Mouse (Mus musculus) gastrocnemius, postnatal 25 days (tissue): ENCODE measurements around the gene 1700012A03Rik. TPM values are rescaled to one million over a fixed set of nuclear protein-coding genes. Genes with fewer than 3 reads are reported as not detected.

Experiments used
- DNase-seq: peaks from one replicate; pipeline ENCODE4 v3.0.0; 2022
- long read RNA-seq, 2 experiments: library from polyadenylated mRNA; stranded (forward); transcript quantifications; one replicate each; pipeline ENCODE4 v2.0.0; 2021
- total RNA-seq, 2 experiments: library from RNA; stranded (reverse); gene quantifications; 1 replicate in 1 of 2; 2 replicates in 1 of 2; pipeline ENCODE4 v1.2.3; 2021

1700012A03Rik gene
- not detected for total RNA-seq
- long read RNA-seq, experiment 1 = 0 reads
- long read RNA-seq, experiment 2 = 0 reads

DNA sequence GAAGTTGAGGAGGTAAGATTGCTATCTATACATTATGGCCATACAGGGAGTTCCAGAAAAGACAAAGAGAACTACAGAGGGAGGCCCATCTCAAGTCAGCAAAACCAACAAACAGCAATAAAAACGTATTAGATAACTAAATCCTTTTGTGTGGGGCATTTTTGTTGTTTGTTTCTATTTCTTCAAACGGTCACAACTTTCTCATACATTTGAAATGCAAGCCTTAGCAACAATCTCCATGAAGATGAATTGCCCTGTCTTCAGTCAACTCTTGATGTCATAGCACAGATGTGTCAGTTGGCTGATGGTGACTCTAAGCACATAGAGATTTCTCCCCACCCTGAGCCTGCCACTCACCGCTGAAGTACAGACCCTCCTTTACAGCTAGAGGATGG lies at the start of gene 1700012A03Rik:
1700012A03Rik (plus strand) TSS at position 296 of the 395 bp plus-strand sequence.
- no peak for DNase-seq

DNA sequence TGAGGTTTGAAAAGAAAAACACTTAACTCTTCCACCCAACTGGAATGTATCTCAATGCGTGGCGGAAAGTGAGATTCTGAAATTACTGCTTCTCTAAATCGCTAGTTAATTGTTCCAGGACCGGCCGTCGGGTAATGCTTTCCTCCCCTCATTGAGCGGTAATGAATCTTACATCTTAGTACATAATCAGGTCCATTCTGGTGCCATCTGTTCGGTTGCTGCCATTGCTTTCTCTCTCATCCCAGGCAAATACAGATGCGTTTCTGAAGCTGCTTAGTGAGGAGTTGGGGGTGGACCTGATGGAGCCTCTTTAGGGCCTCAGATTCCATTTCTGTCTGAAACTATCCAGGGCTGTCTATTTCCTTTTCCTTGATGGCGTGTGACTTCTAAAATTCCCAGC lies 45.8 kb upstream of the 1700012A03Rik start:
- DNase-seq = no peak

DNA sequence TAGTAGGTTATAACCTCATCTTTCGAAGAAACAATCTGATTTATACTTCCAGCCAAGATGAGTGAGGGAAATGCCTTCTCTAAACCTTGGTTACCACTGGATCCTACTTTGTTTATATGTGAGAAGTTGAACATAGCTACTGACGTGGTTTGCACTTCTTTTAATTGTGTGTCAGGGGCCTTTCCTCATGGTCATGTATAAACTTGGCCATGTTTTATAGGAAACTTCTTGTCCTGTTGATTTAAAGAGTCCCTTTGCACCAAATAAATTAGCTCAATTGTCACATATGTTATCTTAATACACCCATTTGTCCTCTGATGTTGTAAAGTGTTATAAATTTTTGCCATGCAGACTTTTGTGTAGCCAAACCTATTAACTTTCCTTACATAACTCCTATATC lies 44.1 kb upstream of the 1700012A03Rik start:
- no peak for DNase-seq

DNA sequence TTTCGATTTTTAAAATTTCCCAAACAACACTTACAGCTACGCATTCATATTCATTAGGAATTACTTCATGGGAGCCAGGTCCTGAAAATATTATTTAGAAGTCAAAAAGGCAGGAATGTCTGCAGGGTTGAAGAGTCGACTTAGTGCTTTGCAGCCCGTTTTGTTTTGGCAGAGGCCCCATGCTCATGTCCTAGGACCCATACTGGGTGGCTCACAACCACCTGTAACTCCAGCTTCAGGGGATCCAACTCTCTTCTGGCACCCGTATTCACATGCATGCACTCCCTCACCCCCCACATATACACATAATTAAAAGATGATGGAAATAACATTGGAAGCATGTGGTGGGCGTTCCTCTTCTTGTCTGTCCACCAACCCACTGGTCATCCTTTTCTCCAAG lies 43.7 kb upstream of the 1700012A03Rik start:
- DNase-seq = no peak

DNA sequence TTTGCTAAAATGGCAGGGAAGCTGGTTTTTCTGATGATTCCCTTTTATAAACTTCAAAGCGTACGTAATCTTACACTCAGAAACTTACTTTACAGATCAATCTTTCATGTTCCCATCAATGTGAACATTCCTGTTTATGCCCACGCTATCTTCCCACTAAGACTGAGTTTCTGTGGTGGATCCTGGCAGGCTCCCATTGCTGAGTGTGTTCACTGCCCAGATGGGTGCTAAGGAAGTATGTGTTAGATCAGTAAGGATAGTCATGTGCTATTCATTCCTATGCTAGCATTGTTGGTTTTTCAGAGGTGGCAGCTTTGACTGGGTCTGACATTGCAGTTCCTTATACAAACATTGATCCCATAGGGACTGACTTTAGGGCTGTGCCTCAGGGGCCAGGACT lies 42.7 kb upstream of the 1700012A03Rik start:
- DNase-seq = no peak

DNA sequence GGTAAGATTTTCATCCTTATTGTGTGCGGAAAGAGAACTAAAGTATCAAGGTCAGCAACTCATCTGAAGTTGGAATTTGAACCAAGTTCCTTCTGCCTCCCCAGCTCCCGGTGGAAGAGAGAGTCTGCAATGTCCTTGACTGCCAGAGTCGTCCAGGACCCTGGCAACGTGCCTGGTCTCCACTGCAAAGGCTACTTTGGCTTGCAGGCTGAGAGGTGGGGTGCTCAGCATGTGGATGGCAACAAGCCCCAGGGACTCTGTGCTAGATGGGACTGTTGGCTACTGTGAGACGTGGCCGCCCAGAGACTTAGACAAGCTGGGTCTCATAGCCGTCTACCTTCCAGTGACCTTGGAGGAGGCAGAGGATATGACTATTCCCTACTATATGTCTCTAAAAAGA lies 33.2 kb upstream of the 1700012A03Rik start:
- no peak for DNase-seq

DNA sequence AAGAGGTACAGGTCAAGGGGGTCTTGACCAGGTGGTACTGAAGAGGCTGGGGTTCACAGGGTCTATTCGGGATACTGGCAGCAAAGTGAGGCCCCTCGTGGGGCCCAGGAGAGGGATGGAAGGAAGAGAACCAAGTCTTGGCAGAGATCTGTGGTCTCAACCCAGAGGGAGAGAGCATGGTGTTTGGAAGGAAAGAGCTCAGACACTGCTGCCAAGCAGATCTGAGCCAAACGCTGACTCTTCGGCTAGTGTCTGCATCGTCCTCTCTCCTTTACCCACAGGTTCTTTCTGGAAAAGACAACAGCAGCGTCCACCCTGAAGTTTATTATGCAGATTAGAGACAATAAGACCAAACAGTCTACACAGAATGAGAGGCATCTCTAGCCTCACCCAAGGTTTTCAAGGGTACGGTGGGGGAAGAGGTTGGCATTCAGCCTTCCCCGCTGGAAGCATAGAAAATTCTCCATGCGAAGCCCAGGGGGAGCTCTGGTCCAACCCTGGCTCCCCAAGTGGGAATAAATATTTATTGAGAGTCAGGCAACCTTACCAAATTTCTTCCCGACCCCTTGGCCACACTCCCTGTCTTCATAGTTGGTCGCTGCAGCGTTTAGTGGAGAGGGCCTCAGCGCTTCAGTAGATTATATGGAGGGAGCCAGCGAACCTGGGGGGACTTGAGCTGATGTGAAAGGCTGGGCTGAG lies 32.5 kb upstream of the 1700012A03Rik start:
- peak; percentile 20 for DNase-seq

DNA sequence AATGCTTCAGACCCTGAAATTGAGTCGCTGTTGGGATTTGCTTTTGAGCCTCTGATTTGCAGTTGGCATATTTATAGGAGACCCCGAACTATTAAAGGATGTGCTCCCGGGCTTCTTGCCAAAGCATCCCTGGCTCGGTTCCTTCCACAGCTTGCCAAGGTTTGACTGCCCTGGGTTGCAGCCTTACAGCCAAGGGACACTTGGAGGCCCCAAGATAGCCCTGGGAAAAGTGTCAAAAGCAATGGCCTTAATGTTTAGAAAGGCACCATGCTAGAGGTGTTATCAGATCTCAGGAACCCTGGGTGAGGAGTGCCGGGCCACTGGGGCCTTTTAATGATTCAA lies 32.0 kb upstream of the 1700012A03Rik start:
- peak; percentile 27 for DNase-seq

DNA sequence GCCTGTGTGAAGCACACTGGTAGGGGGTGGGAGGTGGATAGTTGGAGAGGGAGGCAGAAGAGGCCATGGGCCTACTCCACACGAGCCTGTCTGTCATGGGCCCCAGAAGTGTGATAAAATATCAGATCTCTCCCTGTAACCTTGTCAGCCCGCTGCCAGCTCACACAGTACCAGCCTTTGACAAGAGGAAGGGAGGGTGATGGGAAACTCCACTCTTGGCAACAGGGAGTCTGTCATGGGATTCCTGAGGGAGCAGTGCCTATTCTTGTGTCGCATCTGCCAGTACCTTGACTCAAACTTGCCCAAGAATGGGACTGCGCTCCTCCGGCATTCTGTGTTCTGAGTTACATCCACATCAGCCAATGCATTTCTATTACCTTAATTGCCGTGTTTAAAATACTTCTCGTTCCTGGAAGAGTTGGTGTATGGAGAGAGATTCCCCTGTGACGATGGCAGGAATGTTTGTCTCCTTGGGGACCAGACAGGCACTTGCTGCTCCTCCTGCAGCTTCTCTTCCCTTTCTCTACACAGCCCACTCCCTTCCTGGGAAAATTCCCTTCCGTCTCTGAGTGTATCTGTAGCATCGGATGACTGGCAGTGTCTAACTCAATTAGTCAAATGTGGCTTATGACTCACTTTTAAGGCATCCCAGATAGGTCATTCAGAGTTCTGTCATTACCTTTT lies 28.1 kb upstream of the 1700012A03Rik start:
- DNase-seq = no peak

DNA sequence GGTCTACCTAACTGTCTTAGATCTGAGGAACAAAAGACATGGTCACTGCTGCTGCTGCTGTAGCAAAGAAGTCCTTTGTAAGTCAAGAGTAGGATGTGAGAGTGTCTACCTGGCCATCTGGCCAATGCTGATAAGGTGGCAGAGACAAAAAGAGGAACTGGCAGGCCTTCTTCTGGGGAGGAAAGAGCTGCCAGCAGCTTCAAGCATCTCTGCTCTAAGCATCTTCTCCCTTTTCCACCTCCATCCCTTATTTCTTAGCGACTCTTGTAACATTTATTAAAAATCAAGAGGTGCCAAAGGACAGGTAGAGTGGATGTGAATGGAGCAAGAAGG lies 27.5 kb upstream of the 1700012A03Rik start:
- no peak for DNase-seq

DNA sequence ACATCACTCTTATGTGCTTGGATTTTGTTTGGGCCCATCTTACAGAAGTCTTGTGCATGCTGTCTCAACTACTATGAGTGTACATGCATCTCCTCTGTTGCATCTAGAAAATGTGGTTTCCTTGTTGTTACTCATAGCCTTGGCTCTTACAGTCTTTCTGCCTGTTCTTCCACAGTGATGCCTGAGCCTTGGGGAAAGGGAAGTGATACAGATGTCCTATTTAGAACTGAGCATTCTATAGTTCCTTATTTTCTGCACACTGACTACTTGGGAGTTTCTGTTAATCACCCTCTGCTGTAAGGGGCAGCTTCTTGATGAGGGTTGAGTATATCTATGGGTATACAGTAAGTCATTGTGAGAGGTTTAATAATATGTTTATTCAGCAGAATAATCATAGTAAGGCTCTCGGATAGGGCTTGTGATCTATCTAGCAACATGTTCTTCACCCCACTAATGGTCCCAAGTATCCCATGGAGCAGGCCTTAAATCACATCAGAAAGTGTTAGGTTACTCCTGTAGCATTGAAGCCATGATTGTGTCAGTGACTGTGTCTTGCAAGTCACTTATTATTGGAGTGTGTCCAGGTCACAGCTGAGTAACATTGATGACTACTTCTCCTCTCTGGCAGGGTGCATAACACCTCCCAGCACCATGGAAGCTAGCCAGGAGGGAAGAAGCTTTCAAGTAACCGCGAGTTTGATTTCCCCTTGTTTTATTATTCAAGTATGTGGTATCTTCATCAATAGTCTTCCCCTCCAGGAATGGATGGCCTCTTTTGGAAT lies 21.6 kb upstream of the 1700012A03Rik start:
- no peak for DNase-seq

DNA sequence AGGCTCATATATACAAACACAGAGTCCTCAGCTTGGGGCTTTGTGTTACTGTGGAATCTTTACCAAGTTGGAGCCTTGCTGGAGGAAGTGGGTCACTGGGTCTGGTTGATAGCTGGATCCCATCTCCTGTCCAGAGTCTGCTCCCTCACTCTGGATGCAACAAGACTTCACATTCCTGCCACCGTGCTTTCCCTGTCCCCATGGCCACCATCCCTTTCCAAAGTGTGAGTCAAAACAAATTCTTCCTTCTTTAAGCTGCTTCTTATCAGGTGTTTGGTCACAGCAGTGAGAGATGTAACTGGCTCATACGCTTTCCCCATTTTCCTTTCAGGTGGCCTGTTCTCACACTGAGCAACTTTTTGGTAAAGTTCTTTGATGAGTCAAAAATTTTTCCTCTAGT lies 15.8 kb upstream of the 1700012A03Rik start:
- no peak for DNase-seq

DNA sequence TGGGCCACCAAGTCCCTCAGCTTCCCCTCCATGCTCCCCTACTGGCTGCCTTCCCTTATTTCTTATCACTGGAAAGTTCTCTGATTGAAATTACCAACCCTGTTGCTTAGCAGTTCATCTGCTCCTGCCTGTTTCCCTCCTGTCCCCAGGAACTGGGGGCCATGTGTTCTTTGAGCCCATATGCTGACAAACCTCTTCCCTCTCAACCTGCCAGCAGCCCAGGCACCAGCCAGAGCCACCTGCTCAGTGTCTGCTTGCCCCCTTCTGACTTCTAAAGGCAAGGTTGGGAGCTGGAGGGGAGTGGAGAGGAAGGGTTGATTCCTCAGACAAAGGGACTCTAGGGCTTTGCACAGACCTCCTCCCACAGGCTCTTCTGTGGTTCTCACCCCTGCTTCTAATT lies 4.7 kb upstream of the 1700012A03Rik start:
- DNase-seq = no peak

DNA sequence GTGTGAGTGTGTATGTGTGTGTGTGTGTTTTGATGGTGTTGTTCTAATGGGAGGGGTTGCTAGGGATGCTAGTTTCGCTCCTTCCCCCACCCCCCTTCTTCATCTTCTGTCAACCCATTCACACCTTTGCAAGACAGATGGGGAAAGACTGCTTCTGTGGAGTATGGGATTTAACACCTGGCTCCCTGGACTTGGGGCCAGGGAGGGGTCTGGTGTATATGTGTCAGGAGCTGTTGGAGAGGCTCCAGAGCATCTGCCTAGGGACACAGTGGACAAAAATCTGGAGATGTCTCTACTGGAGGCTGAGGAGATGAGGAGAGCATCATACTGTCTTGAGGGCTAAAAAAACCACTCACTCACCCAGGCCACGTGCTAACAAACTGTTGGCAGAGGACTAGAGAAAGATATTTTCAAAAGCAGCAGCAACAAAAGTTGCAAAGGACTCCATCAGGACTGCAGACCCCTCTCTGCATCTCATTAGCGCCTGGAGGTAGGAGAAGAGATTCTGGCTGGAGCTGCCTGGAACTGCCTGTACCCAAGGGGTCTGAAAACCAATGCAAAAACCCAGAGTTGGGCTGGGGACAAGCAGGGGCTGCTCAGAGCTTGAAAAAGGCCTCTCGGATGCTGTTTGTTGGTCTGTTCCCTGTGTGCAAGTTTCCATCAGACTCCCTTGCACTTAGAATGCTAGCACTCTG lies 643 bp upstream of the 1700012A03Rik start:
- DNase-seq = no peak

DNA sequence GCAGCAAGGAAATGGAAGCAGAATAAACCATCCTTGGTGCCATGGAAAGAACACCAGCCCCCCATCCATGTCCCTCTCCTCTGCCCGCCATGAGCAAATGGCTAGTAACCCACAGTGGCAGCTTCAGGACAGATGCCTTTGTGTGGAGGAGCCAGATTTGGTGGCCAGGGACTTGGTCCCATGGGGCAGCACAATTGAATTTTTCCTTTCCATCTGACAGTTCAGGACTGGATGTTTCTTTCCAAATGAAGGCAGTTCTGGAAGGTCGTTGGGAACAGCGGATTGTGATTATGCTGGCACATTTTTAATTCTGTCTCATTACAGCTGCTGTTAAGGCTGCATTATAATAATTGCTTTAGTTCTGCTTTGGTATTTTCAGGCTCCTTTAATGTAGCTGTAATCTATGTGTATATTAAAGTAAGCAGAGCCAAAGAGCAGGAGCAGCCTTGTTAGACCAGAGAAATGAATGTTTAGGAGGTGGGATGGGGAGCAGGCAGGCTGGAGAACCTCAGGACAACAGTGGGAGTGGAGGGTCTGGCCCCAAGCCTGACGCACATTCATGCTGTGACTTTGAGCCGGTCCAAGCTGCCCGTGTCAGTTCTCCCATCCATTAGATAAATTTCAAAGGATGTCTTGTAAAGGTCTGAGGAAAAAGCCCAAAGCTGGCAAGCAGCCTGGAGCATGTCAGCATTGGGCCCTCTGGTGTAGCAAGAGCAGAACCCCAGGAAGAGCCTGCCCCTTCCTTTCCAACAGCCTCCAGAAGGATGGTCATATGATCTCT lies 2.3 kb downstream of the 1700012A03Rik start:
- no peak for DNase-seq

DNA sequence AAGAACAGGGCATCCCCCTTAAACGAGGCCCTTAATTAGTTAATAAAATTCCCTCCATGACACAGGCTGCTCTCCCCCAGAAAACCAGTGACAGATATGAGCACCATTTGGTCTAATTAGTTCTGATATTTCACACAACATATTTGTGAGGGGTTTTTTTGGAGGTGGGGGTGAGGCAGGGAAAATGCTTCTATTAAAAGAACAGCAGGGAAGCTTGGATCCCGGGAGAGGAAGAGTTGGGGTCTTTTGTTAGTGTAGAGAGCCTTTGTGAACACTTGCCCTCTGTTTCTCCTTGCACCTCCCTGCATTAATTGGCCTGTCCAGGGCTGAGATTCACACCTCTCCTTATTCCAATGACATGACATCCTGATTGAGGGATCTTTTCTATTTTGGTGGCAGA lies 6.5 kb downstream of the 1700012A03Rik start:
- no peak for DNase-seq

DNA sequence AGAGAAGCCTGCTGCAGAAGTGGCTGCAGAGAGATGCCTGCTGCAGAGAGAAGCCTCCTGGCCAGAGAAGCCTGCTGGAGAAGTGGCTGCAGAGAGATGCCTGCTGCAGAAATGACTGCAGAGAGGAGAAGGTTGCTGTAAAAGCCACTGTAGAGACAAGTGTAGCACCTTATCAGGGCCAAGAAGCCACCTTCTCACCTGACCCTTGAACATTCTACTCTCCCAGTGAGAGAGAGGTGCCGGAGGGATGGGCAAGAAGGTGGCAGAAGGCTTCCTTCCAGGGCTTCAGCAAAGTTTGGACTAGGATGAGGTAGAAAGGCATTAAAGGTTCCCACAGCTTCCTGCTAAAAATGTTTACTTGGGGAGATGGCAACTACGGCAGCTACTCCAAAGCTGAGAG lies 8.5 kb downstream of the 1700012A03Rik start:
- DNase-seq = no peak

DNA sequence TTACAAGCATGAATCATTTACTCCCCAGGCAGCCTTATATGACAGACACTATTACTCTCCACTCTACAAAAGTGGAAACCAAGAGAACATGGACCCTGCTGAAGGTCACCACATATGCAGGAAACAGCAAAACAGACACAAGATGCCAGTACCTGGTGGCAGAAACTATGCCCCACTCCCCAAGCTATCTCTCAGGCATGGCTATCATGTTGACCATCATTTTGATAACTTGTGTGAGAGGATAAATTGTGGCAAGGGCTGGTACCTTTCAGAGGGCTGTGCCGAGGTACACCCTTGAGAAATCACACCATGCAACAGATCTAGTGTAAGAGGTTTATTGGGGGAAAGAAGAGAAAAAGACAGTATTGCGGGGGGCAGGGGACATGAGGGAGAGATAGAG lies 10.6 kb downstream of the 1700012A03Rik start:
- DNase-seq = no peak

DNA sequence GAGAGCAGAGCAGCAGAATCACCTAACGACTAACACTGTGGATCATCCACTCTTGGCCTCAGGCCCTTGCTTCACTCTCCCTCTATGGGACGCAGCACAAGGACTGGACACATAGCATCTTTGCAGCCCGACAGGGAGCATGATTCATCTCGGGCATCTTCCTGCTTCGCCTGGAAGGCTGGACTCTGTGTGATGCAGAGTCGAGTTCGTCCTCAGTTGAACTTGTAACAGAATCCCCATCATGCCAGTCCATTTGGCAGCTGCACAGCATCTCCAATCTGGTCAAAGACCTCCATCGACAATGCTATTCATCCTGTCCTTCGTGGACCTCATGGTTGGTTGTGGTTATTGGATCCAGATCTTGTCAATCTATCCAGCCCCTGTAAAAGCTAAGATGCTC lies 11.2 kb downstream of the 1700012A03Rik start:
- DNase-seq = no peak

DNA sequence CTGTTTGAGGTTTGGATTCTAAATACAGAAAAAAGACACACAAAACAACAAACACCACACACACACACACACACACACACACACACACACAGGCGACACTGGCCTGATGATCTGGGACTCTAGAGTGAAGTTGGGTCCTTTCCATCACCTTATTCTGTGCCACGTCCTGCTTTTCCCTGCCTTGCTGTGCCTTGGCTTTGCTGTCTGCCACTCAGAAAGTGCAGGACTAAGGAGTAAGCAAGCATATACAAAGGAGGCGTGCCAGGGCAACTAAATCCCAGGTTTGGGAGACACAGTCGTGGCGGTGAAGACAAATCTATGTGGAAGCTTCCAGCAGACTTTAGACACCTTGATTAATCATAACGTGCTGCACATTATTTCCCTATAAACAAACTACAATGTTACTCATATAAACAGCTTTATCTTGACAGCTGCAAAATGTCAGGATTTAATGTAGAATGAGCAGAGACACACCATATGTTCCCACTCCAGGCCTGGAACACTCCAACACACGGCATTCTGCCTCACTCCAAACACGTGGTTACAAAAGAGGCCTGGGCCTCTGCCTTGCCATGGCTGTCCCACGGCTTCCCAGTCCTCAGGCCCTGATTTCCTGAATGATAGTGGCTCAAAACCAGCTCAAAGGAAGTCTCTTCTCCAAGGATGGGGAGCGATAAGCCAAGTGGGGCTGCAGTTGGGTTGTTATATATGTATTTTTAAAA lies 15.9 kb downstream of the 1700012A03Rik start:
- DNase-seq = no peak

DNA sequence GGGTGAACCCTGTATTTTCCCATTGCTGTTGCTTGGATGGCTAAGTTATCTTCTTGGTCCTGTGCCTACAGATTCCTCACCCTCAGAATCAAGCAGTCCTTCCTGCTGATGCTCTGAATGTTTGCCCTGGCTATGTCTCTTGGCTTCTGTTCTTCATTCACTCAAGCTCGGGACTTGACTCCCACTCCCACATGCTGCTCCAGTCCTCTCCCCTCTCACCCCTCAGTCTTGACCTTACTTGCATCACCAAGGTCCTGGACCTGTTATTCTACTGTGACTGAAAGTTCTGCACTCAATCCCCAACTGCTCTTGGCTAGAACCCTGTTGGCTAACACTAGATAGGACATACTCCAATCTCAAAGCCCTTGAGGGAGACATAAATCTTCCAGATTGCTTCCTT lies 22.1 kb downstream of the 1700012A03Rik start:
- DNase-seq = no peak
